Mouse (Mus musculus) neural tube, embryonic 10.5 days (tissue): ENCODE results near the gene Tulp1.
"Not testable (repeated sequence)": the region's sequence is repeated elsewhere in the genome, so short reads cannot be mapped to it uniquely, and the experiment has no call there.

Experiments used
- DNase-seq: peaks from one replicate; pipeline ENCODE4 v3.0.0-alpha.2; 2017; ENCODE audit warnings: low spot score; ENCODE audit errors: extremely low spot score

The Tulp1 gene

DNA sequence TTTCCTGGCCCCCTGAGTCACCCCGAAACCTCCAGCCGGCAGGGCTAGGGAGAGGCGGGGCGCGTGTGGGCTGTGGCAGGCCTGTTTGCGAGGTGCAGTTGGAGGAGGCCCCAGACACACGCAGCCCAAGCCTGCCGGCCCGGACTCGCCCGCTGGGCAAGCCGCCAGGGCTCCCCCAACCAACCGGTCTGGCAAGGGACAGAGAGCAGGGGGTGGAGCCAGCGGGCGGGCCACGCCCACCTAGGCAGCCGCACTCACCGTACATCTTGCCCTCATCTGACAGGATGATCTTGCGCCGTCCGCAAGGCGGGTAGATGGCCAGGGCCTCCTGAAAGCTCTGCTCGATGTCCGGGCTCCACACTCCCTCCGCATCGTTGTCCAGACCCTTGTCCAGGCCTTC lies 23.9 kb downstream of the Tulp1 start:
- peak; percentile 72 for DNase-seq

DNA sequence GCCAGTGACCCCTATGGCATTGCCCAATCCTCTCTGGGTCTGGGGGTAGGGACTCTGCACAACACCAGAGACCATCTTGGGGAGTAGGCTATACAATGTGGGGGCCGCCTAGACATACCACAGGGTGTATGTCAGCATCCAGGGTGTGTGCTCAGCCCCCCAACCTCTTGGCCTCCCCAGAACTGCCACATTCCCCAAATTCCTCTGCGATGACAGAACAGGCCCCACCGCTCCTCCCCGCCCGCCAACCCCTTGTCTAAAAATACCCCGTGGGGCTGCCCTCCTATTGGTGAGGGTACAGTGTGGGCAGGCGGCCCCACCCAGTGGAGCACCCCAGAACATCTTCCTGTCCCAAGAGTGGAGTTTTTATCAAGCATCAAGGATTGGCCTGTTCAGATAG lies 24.4 kb downstream of the Tulp1 start:
- no peak for DNase-seq

DNA sequence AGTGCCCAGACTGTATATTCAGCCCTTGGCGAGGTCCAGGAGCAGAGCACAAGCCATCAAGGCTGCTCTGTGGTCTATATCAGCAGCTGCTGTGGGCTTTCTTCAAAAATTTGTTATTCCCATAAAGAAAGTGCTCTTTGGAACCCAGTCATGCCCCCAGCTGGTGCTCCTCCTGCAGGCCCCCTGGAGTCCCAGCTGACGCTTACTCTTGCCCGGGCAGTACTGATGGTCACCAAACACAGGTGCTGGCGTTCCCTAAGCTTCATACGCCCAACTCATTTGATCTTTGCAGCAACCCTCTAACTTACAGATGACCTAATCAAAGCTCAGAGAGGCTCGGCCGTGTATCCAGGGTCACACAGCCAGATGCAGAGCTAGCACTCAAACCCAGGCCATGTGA lies 27.5 kb downstream of the Tulp1 start:
- no peak for DNase-seq

DNA sequence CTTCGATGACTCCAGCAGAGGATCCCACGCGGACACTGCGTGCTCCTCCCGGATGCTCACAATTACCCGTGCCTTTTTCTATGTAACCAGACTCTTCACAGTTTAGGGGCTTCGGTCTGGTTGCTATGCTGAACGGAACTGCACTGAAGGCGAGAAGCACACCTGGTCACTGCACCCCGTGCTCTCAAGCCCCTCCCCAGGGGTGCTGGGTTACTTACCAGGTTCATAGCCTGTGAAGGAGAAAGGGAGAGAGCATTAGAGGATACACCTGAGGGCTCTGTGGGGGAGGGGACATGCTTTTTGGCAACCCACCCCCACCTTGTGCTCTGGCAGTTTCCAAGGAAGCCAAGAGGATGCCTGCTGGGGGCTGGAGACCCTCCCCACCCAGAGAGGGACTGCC lies 29.8 kb downstream of the Tulp1 start:
- no peak for DNase-seq

DNA sequence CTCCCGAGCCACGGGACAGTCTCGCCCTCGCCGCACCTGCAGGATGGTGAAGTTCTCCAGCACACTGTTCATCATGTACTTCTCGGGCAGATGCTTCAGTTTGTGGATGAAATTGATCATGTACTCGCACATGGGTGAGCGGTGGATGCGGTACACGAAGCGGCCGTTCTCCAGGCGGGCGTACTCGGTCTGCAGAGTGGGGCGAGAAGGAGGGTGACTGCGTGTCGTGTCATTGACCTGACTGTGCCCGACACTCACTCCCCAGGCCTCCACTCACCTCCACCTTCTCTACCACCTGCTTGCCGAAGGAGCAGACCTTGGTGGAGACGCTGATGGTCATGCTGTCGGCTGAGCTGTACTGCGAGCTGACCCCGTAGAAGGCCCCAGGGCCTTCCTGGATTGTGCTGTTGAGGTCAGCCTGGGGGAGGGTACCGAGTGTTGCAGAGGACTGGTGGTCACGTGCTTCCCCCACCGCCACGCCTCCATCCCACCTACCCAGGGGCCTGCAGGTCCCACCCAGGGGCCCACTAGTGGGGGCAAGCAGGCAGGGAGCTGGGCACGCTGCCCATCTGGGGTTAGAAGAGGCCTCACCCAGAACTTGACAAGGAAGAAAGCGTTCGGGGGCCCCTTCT lies 32.0 kb downstream of the Tulp1 start:
- no peak for DNase-seq

DNA sequence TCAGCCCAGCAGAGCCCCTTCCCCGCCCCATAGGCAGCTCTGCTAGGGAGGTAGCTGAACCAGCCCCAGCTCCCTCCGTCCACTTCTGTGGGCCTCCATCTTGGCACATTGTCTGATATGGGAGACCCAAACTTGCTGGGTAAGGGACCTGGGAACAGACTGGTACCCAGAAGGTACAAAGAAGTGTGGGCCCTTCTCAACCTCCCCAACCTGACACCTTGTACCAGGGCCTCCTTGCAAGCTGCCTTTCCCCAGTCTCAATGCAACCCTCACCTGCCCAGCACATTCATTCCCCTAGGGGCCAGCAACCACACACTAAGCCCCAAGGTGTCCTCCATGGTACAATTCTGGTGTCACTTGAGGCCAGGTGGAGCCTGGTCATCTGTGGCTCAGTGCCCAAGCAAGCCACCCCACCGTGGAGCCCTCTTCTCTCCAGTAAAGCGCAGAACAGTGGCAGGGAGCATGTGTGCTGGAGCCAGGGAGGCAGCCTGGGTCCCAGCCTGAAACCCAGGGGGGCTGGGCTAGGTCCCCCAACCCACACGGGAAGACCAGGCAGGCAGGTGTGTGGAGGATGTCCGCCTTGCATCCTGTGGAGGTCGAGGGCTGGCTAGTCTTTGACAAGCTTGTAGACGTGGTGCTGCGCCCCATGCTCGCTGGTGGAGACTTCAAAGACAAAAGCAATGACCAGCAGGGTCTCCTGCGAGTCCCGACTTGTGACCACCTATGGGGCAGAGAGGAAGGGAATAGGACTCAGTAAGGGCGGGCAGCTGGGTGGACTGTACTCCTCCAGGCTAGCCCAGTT lies 32.7 kb downstream of the Tulp1 start:
- no peak for DNase-seq

DNA sequence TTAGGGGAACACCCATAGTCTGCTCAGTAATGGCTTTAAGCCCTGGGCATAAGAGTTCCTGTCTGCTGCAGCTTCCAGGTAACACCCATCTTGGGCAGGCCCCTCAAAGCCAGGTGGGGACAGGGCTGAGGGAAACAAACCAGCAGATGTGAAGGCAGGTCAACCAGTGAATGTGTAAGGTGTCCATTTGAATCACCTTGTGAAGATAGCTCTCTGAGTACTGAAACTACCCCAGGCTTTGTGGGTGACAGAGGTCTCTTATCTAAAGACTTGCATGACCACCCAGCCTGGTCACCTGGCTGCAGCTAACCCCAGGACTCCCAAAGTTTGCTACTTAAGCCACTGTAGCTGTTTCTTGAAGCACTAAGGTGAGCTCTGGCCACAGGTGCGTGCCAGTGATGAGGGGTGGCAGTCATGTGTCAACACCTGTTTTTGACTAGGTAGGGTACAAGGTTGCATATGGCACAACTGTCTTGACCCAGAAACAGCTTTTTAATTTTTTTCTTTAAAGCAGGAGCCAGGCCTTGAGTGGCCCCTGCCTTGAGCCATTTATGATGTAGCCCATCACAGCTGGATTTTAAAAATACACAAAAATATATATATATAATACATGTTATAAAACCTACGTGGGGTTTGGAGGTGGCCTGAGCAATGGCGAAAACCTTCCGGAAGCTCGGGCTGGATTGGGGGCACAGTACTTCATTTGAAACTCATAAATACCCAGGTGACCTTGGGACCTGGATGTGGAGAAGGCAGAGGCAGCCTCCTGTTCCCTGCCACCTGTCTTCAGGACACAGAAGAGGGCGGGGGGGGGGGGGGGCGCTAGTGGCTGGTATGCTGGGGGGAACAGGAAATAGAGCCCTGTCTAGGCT lies 33.5 kb downstream of the Tulp1 start:
- no peak for DNase-seq

DNA sequence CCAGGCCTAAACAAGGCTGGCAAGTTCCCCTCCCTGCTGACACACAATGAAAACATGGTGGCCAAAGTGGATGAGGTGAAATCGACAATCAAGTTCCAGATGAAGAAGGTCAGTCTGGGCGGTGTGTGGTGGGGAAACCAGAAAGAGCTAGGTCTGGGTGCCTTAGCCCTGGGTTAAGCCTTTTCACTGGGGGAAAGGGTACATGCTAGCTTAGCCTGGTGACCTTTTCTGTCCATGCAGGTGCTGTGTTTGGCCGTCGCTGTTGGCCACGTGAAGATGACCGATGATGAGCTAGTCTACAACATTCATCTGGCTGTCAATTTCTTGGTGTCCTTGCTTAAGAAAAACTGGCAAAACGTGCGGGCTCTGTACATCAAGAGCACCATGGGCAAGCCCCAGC lies 34.4 kb downstream of the Tulp1 start:
- not testable (repeated sequence) for DNase-seq

DNA sequence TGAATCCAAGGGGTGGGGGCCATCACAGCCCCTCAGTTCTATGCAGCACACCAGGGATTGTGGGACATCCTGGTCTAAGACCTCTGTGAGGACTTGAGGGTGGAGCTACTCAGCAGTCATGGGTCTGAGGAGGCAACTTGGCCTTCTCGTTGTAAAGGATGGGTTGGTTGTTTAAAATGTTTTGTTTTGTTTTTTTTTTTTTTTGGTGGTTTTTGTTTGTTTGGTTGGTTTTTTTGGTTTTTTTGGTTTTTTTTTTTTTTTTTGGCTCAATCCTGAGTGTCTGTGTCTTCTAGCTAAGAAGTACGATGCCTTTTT lies 34.8 kb downstream of the Tulp1 start:
- no peak for DNase-seq

DNA sequence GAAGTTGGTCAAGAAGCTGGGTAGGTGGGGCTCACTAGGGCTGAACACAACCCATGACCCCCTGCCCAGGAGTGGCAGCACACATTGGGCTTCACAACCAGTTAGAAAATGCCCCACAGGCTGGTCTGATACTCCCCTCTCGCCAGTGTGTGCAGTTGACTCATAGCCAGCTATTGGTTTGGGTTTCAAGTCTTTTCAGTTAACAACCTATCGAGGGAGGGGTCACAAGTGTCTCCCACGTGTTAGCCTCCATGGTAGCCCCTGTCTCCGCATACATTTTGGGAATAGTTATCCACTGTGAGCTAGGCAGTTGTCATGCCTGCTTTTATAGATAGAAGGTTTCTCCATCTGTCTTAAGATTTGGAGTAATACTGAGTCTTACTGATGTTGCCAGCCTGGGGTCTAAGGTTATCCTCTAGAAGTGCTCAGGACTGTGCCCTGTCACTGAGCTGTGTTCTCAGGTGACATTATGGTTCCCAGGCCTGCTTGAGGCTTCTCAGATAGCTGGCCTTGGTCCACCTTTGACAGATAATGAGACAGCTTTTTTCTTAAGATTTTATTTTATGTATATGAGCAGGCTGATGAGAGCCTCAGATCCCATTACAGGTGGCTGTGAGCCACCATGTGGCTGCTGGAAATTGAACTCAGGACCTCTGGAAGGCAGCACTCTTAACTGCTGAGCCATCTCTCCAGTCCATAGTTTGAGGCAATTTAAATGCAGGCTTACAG lies 35.4 kb downstream of the Tulp1 start:
- no peak for DNase-seq

DNA sequence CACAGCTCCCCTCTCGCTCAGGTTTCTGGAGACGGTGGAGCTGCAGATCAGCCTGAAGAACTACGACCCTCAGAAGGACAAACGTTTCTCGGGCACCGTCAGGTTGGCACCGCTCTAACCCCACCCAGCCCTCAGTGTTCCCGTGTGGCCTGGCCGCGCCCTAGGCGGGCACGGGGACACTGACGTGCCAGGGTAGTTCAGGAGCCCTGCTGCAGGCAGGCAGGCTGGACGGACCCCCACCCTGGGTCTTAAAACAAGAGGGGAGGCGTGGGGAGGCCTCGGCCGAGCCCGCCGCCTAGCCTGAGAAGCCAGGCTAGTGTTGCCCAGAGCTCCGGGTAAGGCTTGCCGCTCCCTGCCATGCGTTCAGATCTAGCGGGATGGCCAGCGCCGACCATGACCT lies 36.1 kb downstream of the Tulp1 start:
- peak; percentile 51 for DNase-seq

DNA sequence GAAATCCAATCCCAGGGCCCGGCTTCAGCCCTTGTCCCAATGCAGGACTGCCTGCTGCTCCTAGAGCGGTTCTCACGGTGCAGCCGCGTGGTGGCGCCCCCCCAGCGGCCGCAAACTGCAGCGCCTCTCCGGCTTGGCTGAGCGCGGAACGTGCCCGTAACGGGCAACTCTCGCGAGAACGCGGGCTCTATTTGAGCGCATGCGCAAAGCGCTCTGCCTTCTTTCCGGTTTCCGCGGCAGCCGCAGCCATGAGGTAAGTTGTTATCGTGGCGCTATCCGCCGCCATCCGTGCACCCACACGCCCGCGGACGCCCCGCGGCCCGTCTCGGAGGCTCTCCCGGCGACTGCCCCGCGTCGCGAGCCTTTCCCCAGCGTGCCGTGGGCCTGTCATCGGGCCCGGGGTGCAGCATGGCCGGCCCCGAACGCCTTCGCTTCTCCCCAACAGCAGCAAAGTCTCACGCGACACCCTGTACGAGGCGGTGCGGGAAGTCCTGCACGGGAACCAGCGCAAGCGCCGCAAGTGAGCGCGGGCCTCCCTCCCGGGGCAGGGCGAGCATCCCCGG lies 36.6 kb downstream of the Tulp1 start, which contains the start of gene Rpl10a:
Rpl10a (plus strand) TSS at position 106 of the 563 bp plus-strand sequence.
- peak; percentile 99 for DNase-seq

DNA sequence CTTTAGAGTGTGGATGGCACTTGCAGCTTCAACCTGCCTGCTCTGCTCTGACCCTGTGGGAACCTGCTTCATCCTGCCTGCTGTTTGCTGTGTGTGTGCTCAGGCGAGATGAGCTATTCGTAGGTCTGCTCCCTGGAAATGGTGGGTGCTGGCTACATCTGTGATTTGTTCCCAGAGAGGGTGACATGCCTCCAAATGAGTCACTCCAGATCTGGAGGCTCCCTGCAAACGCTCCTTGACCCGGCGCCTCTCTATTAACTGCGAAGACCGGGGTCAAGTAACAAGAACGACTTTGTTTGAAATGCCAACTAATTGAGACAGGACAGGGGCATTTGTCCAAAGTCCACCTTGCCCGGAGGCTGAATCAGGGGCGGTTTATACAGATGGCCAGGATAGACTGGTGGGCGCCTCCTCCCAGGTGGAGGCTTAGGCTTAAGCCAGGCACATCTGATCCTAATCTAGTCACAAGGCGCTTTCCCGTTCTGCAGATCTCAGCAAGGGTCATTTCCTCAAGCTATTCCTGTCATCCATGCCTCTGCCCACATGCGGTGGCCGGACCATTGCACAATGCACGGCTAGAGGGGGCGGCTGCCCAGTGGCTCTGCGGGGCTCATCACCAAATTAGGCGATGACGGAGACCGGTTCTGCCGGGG lies 37.2 kb downstream of the Tulp1 start:
- no peak for DNase-seq

DNA sequence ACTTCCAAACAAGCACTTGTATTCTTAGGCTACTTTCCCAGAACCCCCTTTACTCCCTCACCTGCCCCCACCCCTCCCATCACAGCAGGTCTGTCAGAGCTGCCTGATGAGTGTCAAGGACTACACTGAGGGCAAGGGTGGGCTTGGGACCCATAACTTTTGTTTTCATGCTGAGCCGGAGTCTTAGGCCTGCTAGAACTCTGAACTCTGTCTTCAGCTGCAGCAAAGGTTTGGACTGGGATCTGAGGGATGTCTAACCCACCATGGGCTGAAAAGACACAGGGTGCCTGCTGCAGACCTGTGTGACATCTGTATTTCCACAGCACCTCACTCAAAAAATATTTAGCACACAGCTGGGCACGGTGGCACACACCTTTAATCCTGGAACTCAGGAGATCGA lies 38.1 kb downstream of the Tulp1 start:
- DNase-seq, result no peak

DNA sequence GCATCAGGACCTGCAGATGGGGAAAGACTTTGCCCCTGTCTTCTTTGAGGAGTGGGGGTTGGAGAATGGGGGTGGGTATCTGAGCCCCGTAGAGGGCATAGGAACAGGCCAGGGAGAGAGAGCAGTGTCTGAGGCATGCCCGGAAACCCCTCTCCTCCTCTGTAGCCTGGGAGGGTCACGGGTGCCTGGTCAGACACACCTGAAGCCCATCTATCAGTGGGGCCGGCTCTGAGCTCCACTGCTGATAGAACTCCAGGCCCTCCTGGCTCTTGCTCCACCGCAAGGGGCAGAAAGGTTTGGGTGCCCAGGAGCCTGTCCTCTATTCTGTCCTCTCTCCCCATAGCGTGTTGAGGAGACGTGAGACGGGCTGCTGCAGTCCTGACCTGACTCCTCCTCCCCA lies 39.3 kb downstream of the Tulp1 start:
- no peak for DNase-seq

DNA sequence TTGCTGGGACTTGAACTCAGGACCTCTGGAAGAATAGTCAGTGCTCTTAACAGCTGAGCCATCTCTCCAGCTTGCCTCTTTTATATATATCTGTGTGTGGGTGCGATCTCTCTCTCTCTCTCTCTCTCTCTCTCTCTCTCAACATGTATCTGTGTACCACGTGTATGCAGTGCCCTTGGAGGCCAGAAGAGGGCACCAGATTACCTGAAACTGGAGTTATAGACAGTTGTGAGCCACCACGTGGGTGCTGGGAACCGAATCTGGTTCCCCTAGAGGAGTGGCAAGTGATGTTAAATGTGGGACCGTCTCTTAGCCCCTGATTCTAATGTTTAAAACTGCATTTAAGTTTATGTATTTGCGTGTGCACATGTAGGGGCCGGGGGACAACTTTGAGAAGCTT lies 40.6 kb downstream of the Tulp1 start:
- DNase-seq, result not testable (repeated sequence)

DNA sequence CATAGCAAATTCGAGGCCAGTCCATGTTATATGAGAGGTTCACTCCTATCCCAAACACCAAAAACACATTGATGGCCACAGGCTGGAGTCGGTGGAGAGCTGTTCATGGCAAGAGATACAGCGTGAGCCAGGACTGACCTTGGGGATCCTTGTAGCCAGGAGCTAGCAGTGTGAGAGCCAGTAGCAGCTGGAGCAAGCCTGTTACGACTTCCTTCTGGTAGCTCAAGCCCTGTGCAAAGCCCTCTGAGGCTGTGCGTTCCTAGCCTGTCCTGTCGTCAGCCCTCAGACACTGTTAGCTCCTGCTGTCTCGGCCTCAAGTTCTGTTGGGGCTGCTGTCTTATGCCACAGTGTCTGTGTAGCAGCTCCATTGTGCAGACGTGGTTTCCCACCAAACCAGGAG lies 41.2 kb downstream of the Tulp1 start:
- no peak for DNase-seq

DNA sequence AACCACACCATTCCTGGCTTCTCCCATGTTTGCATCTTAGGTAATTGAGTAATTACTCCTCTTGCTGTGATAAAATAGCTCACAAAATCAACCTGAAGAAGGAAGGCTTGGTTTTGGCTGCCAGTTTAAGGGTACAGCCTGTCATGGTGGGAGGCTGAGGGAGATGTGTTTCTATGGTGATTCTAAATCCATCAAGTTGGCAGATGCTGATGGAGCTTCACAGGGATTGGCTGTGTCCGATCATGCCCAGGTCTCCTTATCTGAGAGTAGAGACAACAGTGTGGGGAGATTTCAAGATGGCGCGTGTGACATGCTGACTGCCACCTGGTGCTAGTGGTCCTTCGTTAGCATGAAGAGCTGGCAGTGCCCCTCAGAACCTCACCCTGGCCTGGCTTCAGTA lies 43.3 kb downstream of the Tulp1 start:
- DNase-seq, result no peak

DNA sequence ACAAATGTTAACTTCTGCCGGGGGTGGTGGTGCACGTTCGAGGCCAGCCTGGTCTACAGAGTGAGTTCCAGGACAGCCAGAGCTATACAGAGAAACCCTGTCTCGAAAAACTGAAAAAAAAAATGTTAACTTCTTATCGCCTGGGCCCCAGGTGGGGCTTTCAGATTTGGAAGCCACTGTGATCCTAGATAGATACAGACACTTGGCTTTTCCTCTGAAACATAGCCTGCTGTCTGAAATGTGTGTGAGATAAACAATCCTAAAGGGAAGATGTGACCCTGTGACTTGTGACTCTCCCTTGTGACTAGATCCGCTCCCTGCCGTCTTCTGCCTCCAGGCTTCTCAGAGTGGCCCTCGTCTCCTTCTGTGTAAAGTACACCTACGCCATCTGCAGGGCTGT lies 47.3 kb downstream of the Tulp1 start:
- no peak for DNase-seq

DNA sequence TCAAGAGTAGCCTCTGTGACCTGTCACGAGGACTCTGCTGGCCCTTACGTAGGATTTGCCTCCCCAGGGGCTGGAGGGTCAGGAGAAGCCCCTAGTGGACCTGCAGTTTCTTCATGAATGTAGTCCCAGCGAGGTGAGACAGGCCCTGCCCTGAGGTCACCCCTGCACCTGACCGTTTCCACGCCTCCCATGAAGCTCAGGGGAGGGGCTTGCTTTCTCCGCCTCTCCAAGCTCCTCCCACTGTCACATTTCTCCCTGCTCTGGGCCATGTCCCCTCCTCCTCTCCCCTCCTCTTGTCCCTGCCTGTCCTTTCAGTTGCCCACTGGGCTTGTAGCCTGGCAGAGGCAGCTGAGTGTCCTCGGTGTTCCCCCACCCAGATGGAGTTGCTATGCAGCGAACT lies 47.9 kb downstream of the Tulp1 start:
- DNase-seq, result no peak

DNA sequence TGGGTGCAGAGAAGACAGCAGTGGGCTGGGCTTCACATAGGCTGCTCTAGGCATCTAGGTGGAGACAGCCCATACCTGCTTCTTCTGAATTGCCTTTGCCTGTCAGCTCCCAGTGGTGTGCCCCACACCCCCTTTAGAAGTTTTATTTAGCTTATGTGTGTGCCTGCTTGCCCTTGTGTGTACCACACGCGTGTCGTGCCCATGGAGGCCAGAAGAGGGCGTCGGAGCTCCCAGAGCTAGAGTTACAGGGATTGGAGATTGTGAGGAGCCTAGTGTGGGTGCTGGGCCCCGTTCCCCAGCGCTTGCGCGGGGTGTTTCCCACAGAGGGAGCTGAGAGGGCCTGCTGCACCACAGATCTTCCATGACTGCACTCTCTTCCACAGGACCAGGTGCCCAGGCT lies 48.5 kb downstream of the Tulp1 start:
- DNase-seq, result no peak
